Mouse (Mus musculus) liver, embryonic 12.5 days (tissue): Measurements from ENCODE around the gene Sesn3. TPM values are rescaled to one million over a fixed set of nuclear protein-coding genes. Genes with fewer than 3 reads are reported as not detected.

Experiments
- ATAC-seq: fragments of 200-750 bp; cut with Nextera tagmentation; 2 replicates; pipeline ENCODE4 v1.8.0; 2017; ENCODE audit warnings: moderate number of reproducible peaks, mild to moderate bottlenecking, moderate library complexity
- H3K27ac ChIP-seq: fragments of 300-500 bp; sonication (generic); 2 replicates; pipeline ENCODE4 v1.5.1; 2016; ENCODE audit warnings: mild to moderate bottlenecking
- H3K27me3 ChIP-seq: fragments of 300-500 bp; sonication (generic); replicated peaks from 2 replicates; pipeline ENCODE4 v1.6.1; 2016; ENCODE audit warnings: mild to moderate bottlenecking, moderate library complexity
- H3K36me3 ChIP-seq: fragments of 300-500 bp; sonication (generic); 2 replicates; pipeline ENCODE4 v1.6.1; 2016; ENCODE audit warnings: mild to moderate bottlenecking, moderate library complexity
- H3K4me1 ChIP-seq: fragments of 300-500 bp; sonication (generic); 2 replicates; pipeline ENCODE4 v1.6.1; 2016
- H3K4me2 ChIP-seq: fragments of 300-500 bp; sonication (generic); 2 replicates; pipeline ENCODE4 v1.6.1; 2016; ENCODE audit warnings: mild to moderate bottlenecking, moderate library complexity
- H3K4me3 ChIP-seq: fragments of 300-500 bp; sonication (generic); 2 replicates; pipeline ENCODE4 v1.5.1; 2016; ENCODE audit warnings: mild to moderate bottlenecking, moderate library complexity
- H3K9ac ChIP-seq: fragments of 300-500 bp; sonication (generic); 2 replicates; pipeline ENCODE4 v1.6.1; 2016; ENCODE audit warnings: mild to moderate bottlenecking, moderate library complexity
- H3K9me3 ChIP-seq: fragments of 300-500 bp; sonication (generic); replicated peaks from 2 replicates; pipeline ENCODE4 v1.6.1; 2016; ENCODE audit warnings: mild to moderate bottlenecking, moderate library complexity
- WGBS: fragments of 180-500 bp; shearing (Covaris S2); methylation state at CpG from one replicate; pipeline ENCODE4 v1.1.7; 2016; ENCODE audit not compliant: insufficient replicate concordance; 5-methylcytosine and 5-hydroxymethylcytosine counted together
- polyA plus RNA-seq: library from polyadenylated mRNA; unstranded; fragments of >200 nt; fragmentation: Nextera tagmentation; extraction: Ambion mirVana; gene quantifications from 2 replicates; pipeline ENCODE4 v1.2.1, GENCODE M21; 2016

Gene Sesn3
- polyA plus RNA-seq, 1 experiment from 2014 or later, result 2.4 TPM

DNA sequence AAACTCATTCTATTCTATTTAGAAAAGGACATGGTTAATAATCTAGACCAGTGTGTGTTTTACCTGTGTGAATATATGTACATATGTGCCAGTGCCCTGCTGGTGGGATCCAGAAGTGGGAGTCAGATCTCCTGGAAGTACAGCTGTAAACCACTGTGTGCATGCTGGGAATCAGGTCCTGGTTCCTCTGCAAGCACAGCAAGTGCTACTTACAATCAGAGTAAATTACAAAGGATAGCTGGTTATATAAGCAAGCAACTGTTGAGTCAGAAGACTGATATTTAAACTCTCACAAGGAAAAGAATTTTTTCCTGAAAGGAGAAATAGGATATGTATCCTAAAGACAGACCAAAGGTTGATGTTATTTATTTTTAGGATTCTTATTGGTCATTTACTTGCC, 13.6 kb downstream of the Sesn3 start:
- no peak for ATAC-seq
- no peak overlapping the region for H3K4me3 ChIP-seq
- H3K4me2 ChIP-seq, result no peak overlapping the region
- H3K4me1 ChIP-seq, result 0 out of 2 replicates have a peak, but pooled peaks cover 3% of the 10 kb centered on the region
- no peaks in the 10 kb centered on the region for H3K36me3 ChIP-seq
- no peaks in the 10 kb centered on the region for H3K27me3 ChIP-seq
- H3K9me3 ChIP-seq, result no peaks in the 10 kb centered on the region
- no peak overlapping the region for H3K27ac ChIP-seq
- no peak overlapping the region for H3K9ac ChIP-seq

DNA sequence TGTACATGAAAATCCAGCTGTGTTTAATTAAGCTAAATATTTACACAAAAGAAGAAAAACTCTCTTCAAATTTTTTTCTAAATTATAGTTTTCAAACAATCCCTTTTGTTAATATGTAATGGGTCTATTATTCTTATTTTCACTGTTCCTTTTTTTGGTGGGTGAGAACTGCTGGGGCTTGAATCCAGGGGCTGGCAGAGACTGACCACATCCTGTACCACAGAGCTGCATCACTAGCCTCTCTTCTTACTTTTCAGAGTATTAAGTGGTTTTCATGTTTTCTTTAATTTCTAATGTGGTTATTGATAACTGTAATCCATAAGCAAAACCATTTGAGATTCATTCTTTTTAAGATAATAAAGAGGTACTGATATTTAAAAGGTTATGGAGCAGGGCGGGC, 19.0 kb downstream of the Sesn3 start:
- Histone ChIP-seq H3K9ac (no peak overlapping the region), H3K4me1 (0 out of 2 replicates have a peak, but pooled peaks cover 3% of the 10 kb centered on the region), H3K27me3 (no peaks in the 10 kb centered on the region), H3K9me3 (no peaks in the 10 kb centered on the region), H3K4me2 (no peak overlapping the region), H3K4me3 (no peak overlapping the region), H3K27ac (no peak overlapping the region), H3K36me3 (no peaks in the 10 kb centered on the region)
- no peak for ATAC-seq
- 88% methylated on average over 1 of the region's 1 CpGs for WGBS

DNA sequence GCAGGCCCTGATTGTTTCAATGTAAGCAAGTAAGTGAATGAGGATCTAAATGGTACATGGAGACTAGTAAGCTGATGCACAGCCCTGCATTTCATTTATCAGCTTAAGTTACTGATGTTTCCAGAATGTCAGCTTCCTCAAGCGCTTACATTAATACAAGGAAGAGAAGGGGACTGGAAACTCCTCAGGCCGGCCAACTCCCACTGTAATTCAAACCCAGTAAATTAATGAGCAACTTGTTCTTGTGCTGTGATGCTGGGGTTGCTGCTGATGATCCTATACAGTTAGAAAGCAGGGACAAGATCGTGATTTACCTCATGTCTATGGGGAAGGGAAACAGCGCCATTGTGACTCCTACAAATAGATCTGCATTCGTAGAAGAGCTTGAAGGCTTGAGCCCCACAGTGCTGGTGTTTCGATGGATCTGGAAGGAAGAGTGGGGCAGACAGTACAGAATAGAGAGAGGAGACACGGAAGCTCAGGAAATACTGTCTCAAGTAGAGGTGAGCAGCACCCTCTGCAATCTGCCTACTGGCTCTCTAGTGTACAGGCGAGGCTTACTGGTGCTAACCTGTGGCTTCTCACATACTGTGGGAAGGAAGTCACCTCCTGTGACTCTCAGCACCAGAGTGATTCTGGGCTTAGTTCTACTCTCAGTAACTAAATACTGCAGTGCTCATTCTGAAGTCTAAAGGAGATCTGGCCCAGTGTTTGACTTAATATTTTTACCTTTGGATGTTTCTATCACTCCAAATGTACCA, 21.0 kb downstream of the Sesn3 start:
- Histone ChIP-seq H3K4me1 (0 out of 2 replicates have a peak, but pooled peaks cover 3% of the 10 kb centered on the region), H3K4me3 (no peak overlapping the region), H3K36me3 (no peaks in the 10 kb centered on the region), H3K9me3 (no peaks in the 10 kb centered on the region), H3K9ac (no peak overlapping the region), H3K27ac (no peak overlapping the region), H3K27me3 (no peaks in the 10 kb centered on the region), H3K4me2 (no peak overlapping the region)
- WGBS, result 63% methylated on average over 8 of the region's 8 CpGs
- ATAC-seq, result no peak

- Histone ChIP-seq H3K4me2 (no peak overlapping the region), H3K27ac (no peak overlapping the region), H3K9me3 (no peaks in the 10 kb centered on the region), H3K36me3 (no peaks in the 10 kb centered on the region), H3K9ac (no peak overlapping the region), H3K27me3 (no peaks in the 10 kb centered on the region), H3K4me1 (0 out of 2 replicates have a peak, but pooled peaks cover 3% of the 10 kb centered on the region), H3K4me3 (no peak overlapping the region)
- 68% methylated on average over 5 of the region's 5 CpGs for WGBS
- no peak for ATAC-seq
These were observed 22.3 kb downstream of the Sesn3 start for GRCm38 (mm10) chr9:14297204-14297603.

DNA sequence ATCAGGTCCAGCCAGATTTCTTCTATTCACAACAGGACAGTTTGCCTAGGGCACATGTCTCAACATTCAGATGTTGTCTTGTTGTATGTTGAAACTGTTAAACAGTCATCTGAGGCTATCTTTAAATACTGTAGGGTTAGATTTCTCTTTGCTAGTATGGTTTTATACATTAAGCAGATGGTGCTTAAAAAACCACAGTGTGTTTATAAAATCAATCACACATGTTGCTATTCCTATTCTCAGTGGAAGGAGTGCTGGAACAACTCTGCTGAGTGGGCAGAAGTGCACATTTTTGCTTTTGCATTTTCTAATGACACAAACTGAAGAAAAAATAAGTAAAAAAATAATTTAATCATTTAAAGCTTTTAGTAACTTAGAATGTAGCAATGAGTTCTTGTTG, 25.0 kb downstream of the Sesn3 start:
- Histone ChIP-seq H3K4me3 (no peak overlapping the region), H3K9me3 (no peaks in the 10 kb centered on the region), H3K27ac (no peak overlapping the region), H3K4me2 (no peak overlapping the region), H3K27me3 (no peaks in the 10 kb centered on the region), H3K36me3 (no peaks in the 10 kb centered on the region), H3K9ac (no peak overlapping the region), H3K4me1 (no peaks in the 10 kb centered on the region)
- no peak for ATAC-seq

- Histone ChIP-seq H3K36me3 (no peaks in the 10 kb centered on the region), H3K9ac (no peak overlapping the region), H3K9me3 (no peaks in the 10 kb centered on the region), H3K4me3 (no peak overlapping the region), H3K4me1 (no peaks in the 10 kb centered on the region), H3K27me3 (no peaks in the 10 kb centered on the region), H3K4me2 (no peak overlapping the region), H3K27ac (no peak overlapping the region)
- WGBS, result 70% methylated on average over 6 of the region's 6 CpGs
- ATAC-seq, result no peak
These were observed 25.9 kb downstream of the Sesn3 start for GRCm38 (mm10) chr9:14300795-14301194.

- H3K4me2 ChIP-seq, result no peak overlapping the region
- H3K9ac ChIP-seq, result no peak overlapping the region
- H3K27ac ChIP-seq, result no peak overlapping the region
- no peak overlapping the region for H3K4me3 ChIP-seq
- no peak for ATAC-seq
- H3K4me1 ChIP-seq, result no peaks in the 10 kb centered on the region
- H3K36me3 ChIP-seq, result no peaks in the 10 kb centered on the region
- H3K27me3 ChIP-seq, result no peaks in the 10 kb centered on the region
- 65% methylated on average over 9 of the region's 9 CpGs for WGBS
- H3K9me3 ChIP-seq, result no peaks in the 10 kb centered on the region
These were observed 29.5 kb downstream of the Sesn3 start for GRCm38 (mm10) chr9:14304262-14304968.

DNA sequence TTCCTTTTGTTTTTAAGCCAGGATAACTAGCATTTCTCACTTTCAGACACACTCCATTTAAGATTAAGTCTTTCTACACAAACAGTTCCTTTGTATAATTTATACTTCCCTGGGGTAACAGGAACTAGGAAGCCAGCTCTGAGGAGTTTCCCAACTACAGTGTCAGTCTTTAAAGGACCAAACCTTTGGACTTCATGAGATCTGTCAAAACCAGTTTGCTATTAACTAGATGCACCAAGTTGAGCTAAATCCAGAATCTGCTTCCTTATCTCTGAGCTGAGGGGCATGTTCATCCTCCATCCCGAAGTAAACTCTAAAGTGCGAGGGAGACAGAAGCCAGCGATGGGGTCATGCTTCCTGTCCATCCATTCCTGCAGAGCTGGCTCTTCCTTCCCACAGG, 32.5 kb downstream of the Sesn3 start:
- ATAC-seq, result no peak
- no peak overlapping the region for H3K4me2 ChIP-seq
- H3K27me3 ChIP-seq, result no peaks in the 10 kb centered on the region
- WGBS, result 56% methylated on average over 3 of the region's 3 CpGs
- H3K4me3 ChIP-seq, result no peak overlapping the region
- no peaks in the 10 kb centered on the region for H3K4me1 ChIP-seq
- no peak overlapping the region for H3K9ac ChIP-seq
- H3K27ac ChIP-seq, result no peak overlapping the region
- no peaks in the 10 kb centered on the region for H3K9me3 ChIP-seq
- H3K36me3 ChIP-seq, result no peaks in the 10 kb centered on the region

DNA sequence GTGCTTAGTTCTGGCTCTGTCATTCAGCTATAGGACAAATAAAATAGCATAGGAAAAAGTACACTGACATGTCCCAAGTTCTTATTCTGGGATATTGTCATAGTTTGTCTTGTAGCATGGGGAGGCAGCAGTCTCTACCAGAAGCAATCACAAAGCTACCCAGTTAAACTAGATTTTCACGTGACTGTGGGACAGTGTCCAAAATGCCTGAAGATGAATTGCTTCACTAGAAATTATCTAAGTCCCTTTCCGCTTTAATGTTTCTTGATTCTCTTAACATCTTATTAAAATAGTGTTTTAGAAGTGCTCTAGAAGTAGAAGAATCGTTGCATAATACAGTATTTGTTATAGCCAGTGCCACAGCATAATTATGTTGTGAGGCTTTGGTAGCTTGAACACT, 39.1 kb downstream of the Sesn3 start:
- no peak overlapping the region for H3K9ac ChIP-seq
- ATAC-seq, result no peak
- 64% methylated on average over 3 of the region's 3 CpGs for WGBS
- peaks cover 5% of the 10 kb centered on the region; the same call in 1 of the 2 replicates for H3K36me3 ChIP-seq
- H3K4me3 ChIP-seq, result no peak overlapping the region
- H3K27me3 ChIP-seq, result no peaks in the 10 kb centered on the region
- H3K27ac ChIP-seq, result no peak overlapping the region
- no peak overlapping the region for H3K4me2 ChIP-seq
- H3K9me3 ChIP-seq, result no peaks in the 10 kb centered on the region
- H3K4me1 ChIP-seq, result no peaks in the 10 kb centered on the region

GRCm38 (mm10) chr9:14314477-14314876, 39.6 kb downstream of the Sesn3 start:
- Histone ChIP-seq H3K4me1 (no peaks in the 10 kb centered on the region), H3K9ac (no peak overlapping the region), H3K27ac (no peak overlapping the region), H3K27me3 (no peaks in the 10 kb centered on the region), H3K4me2 (no peak overlapping the region), H3K4me3 (no peak overlapping the region), H3K9me3 (no peaks in the 10 kb centered on the region), H3K36me3 (peaks cover 5% of the 10 kb centered on the region; the same call in 1 of the 2 replicates)
- 72% methylated on average over 7 of the region's 7 CpGs for WGBS
- ATAC-seq, result no peak

DNA sequence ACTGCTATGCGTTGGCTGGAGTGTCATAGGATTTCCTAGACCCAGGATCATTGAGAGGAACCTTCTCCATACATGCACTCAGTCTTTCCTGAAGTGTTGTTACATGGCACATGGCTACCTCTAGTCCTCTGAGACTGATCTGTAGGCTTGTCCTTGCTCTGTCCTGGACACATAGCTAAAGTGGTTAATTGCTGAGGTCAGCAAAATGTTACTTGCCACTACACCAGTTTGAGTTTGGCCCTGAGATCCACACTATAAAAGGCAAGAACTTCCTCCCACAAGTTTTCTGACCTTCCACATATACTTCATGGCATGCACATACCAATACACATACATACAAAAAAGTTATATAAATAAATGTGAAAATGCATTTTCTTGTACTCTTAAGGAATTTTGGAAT, 41.8 kb downstream of the Sesn3 start:
- H3K27ac ChIP-seq, result no peak overlapping the region
- no peak for ATAC-seq
- no peaks in the 10 kb centered on the region for H3K4me1 ChIP-seq
- no peak overlapping the region for H3K4me2 ChIP-seq
- 80% methylated on average over 1 of the region's 1 CpGs for WGBS
- no peaks in the 10 kb centered on the region for H3K27me3 ChIP-seq
- H3K9ac ChIP-seq, result no peak overlapping the region
- H3K9me3 ChIP-seq, result no peaks in the 10 kb centered on the region
- no peak overlapping the region for H3K4me3 ChIP-seq
- peaks cover 5% of the 10 kb centered on the region; the same call in 1 of the 2 replicates for H3K36me3 ChIP-seq

DNA sequence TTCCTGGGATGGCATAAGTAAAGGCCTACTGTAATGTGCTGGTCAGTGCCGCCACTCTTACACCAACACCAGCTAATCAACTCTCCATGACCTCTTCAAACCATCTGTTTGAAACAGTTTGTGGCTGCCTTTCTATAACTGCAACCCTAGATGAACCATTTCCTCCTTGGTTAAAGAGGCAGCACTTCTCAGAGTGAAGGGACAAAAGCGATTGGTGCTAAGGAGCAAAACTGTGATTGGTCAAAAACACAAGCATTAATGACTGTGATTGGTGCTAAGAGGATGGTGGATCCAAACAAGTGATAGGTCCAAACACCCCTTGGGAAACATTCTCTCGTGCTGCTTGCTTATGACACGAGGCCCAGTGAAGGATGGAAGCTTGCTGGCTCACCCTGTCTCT, 61.0 kb downstream of the Sesn3 start:
- no peaks in the 10 kb centered on the region for H3K9me3 ChIP-seq
- no peak overlapping the region for H3K27ac ChIP-seq
- no peaks in the 10 kb centered on the region for H3K4me1 ChIP-seq
- H3K27me3 ChIP-seq, result 0 out of 2 replicates have a peak, but pooled peaks cover 4% of the 10 kb centered on the region
- H3K4me3 ChIP-seq, result no peak overlapping the region
- H3K36me3 ChIP-seq, result no peaks in the 10 kb centered on the region
- WGBS, result 56% methylated on average over 4 of the region's 4 CpGs
- H3K9ac ChIP-seq, result no peak overlapping the region
- ATAC-seq, result no peak
- no peak overlapping the region for H3K4me2 ChIP-seq
